Mouse (Mus musculus) embryonic fibroblast, embryonic 13.5 days (primary cell): Measurements from ENCODE around the gene Slc35c1.

Source experiments
- CTCF ChIP-seq: IDR thresholded peaks from 2 replicates; pipeline ENCODE4 v1.5.1; 2011; ENCODE audit warnings: mild to moderate bottlenecking, control low read depth, low read length, moderate library complexity, borderline replicate concordance; ENCODE audit not compliant: insufficient read depth
- POLR2A ChIP-seq: IDR thresholded peaks from 2 replicates; pipeline ENCODE4 v1.6.1; 2011; ENCODE audit warnings: low read depth, mild to moderate bottlenecking, control low read depth, low read length, moderate library complexity

DNA sequence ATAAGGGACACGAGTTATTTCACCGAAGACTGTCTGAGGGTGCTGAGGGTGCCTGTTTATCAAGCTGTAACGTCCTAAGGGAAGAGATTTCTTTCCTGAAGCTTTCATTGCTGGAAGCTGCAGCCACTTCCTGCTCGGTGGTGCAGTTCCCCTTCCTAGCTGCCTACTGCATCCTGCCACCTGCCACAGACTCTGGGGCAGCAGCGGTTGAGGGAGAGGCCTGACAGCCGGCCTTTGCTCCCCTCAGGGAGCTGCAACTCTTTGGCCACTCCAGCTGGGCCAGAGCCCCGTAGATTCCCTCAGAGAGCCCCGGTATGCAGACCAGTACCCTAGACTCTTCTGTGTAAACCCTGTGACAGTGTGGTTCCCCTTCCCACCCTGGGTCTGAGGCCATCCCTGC, 34.1 kb upstream of the Slc35c1 start:
- TF ChIP-seq POLR2A (no peak), CTCF (no peak)
